Mouse (Mus musculus): ENCODE measurements around the gene Chchd4. TPM values are rescaled to one million over a fixed set of nuclear protein-coding genes. Genes with fewer than 3 reads are reported as not detected.

The Chchd4 gene
- total RNA-seq, 2 experiments from 2014 or later, result 18.9 to 19.7 TPM

Other genes with a start within 250 kb of the Chchd4 start
- gene Wnt7a, start 62.2 kb downstream of the Chchd4 start, total RNA-seq (2021), result 10 to 100 TPM; 22.4 to 30.8 TPM
- 10 to 100 TPM; 30.8 to 32.0 TPM for gene Tmem43, start 157 bp upstream of the Chchd4 start, total RNA-seq (2021)
- 10 to 100 TPM; 12.6 to 14.2 TPM for gene Xpc, start 42.3 kb upstream of the Chchd4 start, total RNA-seq (2021)
- gene Lsm3, start 42.4 kb upstream of the Chchd4 start, total RNA-seq (2021), result 10 to 100 TPM; 35.8 to 38.4 TPM
- gene Slc6a6, start 210.5 kb upstream of the Chchd4 start, total RNA-seq (2021), result 100 to 1,000 TPM; 104 to 168 TPM